Mouse (Mus musculus): Measurements from ENCODE around the gene Sap18b. TPM values are rescaled to one million over a fixed set of nuclear protein-coding genes. Genes with fewer than 3 reads are reported as not detected.

The Sap18b gene
- polyA plus RNA-seq, 1 experiment from 2014 or later = 341 TPM

DNA sequence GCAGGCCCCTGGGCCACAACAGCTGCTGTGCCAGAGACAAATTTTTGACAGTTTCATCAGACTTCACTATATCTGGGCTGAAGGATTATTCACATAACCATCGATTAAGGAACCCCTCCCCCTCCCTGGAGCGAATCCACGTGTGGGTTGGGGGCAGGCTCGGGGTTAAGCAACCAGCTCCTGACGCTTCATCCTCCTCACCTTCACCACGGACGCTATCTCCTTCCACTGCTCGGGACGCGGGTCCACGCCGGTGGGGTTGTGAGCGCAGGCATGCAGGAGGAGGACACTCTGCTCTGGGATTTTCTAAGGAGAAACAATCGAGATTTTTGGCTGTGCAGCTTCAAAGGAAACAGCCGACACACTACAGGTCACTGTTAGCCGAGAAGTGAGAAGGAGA, 46.5 kb downstream of the Sap18b start:
- DNase-seq (ENCODE audit: low spot score) = no peak
- H3K36me3 ChIP-seq (ENCODE audit: control insufficient read depth, insufficient read depth, low read length) = peaks cover 99% of the 10 kb centered on the region
- no peaks in the 10 kb centered on the region for H3K4me1 ChIP-seq (ENCODE audit: control insufficient read depth, insufficient read depth, low read length)
- no peak for ATAC-seq (ENCODE audit: low read depth)
- no peak overlapping the region for H3K27ac ChIP-seq (replicated peaks; ENCODE audit: low read depth, low read length)
- H3K9me3 ChIP-seq (ENCODE audit: control insufficient read depth, low read length) = no peaks in the 10 kb centered on the region
- H3K9ac ChIP-seq (ENCODE audit: low read depth, low read length) = no peak overlapping the region
- H3K4me2 ChIP-seq (ENCODE audit: low read depth, low read length) = no peak overlapping the region
- H3K27me3 ChIP-seq (replicated peaks; ENCODE audit: control insufficient read depth, insufficient read depth, low read length) = no peaks in the 10 kb centered on the region
- WGBS = 94% methylated on average over 14 of the region's 16 CpGs
- H3K4me3 ChIP-seq (ENCODE audit: low read depth, low read length) = no peak overlapping the region

GRCm38 (mm10) chr8:95875270-95875669, 50.1 kb downstream of the Sap18b start:
- Histone ChIP-seq H3K27ac (replicated peaks; ENCODE audit: low read depth, low read length) (no peak overlapping the region), H3K9ac (ENCODE audit: low read depth, low read length) (no peak overlapping the region), H3K4me3 (ENCODE audit: low read depth, low read length) (no peak overlapping the region), H3K27me3 (replicated peaks; ENCODE audit: control insufficient read depth, insufficient read depth, low read length) (no peaks in the 10 kb centered on the region), H3K4me1 (ENCODE audit: control insufficient read depth, insufficient read depth, low read length) (no peaks in the 10 kb centered on the region), H3K9me3 (ENCODE audit: control insufficient read depth, low read length) (no peaks in the 10 kb centered on the region), H3K36me3 (ENCODE audit: control insufficient read depth, insufficient read depth, low read length) (peaks cover 71% of the 10 kb centered on the region), H3K4me2 (ENCODE audit: low read depth, low read length) (no peak overlapping the region)
- no peak for DNase-seq (ENCODE audit: low spot score)
- 91% methylated on average over 7 of the region's 7 CpGs for WGBS
- no peak for ATAC-seq (ENCODE audit: low read depth)

Other genes starting within 250 kb of the Sap18b start
- not detected in 2 replicates for gene Prss54, start 249.0 kb upstream of the Sap18b start, polyA plus RNA-seq (2014; fragmentation: Nextera tagmentation; extraction: Ambion mirVana)
- 14.3 and 16.4 TPM in 2 replicates for gene Gins3, start 191.9 kb upstream of the Sap18b start, polyA plus RNA-seq (2014; fragmentation: Nextera tagmentation; extraction: Ambion mirVana)
- 44.7 and 53.4 TPM in 2 replicates for gene Ndrg4, start 148.4 kb upstream of the Sap18b start, polyA plus RNA-seq (2014; fragmentation: Nextera tagmentation; extraction: Ambion mirVana)
- gene Setd6, start 109.5 kb upstream of the Sap18b start, polyA plus RNA-seq (2014; fragmentation: Nextera tagmentation; extraction: Ambion mirVana) = 16.7 and 16.8 TPM in 2 replicates
- gene Cnot1, start 17.9 kb upstream of the Sap18b start, polyA plus RNA-seq (2014; fragmentation: Nextera tagmentation; extraction: Ambion mirVana) = 75.4 and 93.6 TPM in 2 replicates
- gene Slc38a7, start 28.2 kb downstream of the Sap18b start, polyA plus RNA-seq (2014; fragmentation: Nextera tagmentation; extraction: Ambion mirVana) = 13.1 and 15.3 TPM in 2 replicates
- gene Got2, start 63.2 kb downstream of the Sap18b start, polyA plus RNA-seq (2014; fragmentation: Nextera tagmentation; extraction: Ambion mirVana) = 61.9 and 71.2 TPM in 2 replicates